Mouse (Mus musculus) intestine, postnatal 0 days (tissue): ENCODE data around the gene Creb3l1. TPM values are rescaled to one million over a fixed set of nuclear protein-coding genes. Genes with fewer than 3 reads are reported as not detected.
A peak's percentile ranks its signal among the peaks of the same experiment; 100 is the strongest.

Experiments used
- ATAC-seq: fragments of 200-750 bp; cut with Nextera tagmentation; 2 replicates; pipeline ENCODE4 v1.8.0; 2017; ENCODE audit warnings: mild to moderate bottlenecking, moderate TSS enrichment, moderate library complexity
- H3K27ac ChIP-seq: fragments of 300-500 bp; sonication (generic); 2 replicates; pipeline ENCODE4 v1.5.1; 2014; ENCODE audit warnings: mild to moderate bottlenecking, low read depth, low read length, moderate library complexity
- H3K27me3 ChIP-seq: fragments of 300-500 bp; sonication (generic); replicated peaks from 2 replicates; pipeline ENCODE4 v1.6.1; 2014; ENCODE audit warnings: low read length, mixed read lengths; ENCODE audit not compliant: control insufficient read depth, insufficient read depth
- H3K36me3 ChIP-seq: fragments of 300-500 bp; sonication (generic); 2 replicates; pipeline ENCODE4 v1.6.1; 2014; ENCODE audit warnings: mild to moderate bottlenecking, moderate library complexity; ENCODE audit not compliant: control insufficient read depth, insufficient read depth
- H3K4me1 ChIP-seq: fragments of 300-500 bp; sonication (generic); replicated peaks from 2 replicates; pipeline ENCODE4 v1.6.1; 2014; ENCODE audit warnings: antibody characterized with exemption, low read length, mixed read lengths; ENCODE audit not compliant: control insufficient read depth, insufficient read depth
- H3K4me2 ChIP-seq: fragments of 300-500 bp; sonication (generic); replicated peaks from 2 replicates; pipeline ENCODE4 v1.6.1; 2014; ENCODE audit warnings: low read depth, mild to moderate bottlenecking, moderate library complexity
- H3K4me3 ChIP-seq: fragments of 300-500 bp; sonication (generic); 2 replicates; pipeline ENCODE4 v1.5.1; 2014; ENCODE audit warnings: low read depth, low read length
- H3K9ac ChIP-seq: fragments of 300-500 bp; sonication (generic); 2 replicates; pipeline ENCODE4 v1.6.1; 2014; ENCODE audit warnings: mild to moderate bottlenecking, low read depth, low read length
- H3K9me3 ChIP-seq: fragments of 300-500 bp; sonication (generic); 2 replicates; pipeline ENCODE4 v1.6.1; 2016; ENCODE audit warnings: mixed run types; ENCODE audit not compliant: control insufficient read depth
- CTCF ChIP-seq: sonication (generic); IDR thresholded peaks from 2 replicates; pipeline ENCODE4 v1.5.1; 2016; ENCODE audit warnings: low read depth, mild to moderate bottlenecking, control low read depth, antibody characterized with exemption, moderate library complexity
- WGBS: fragments of 180-500 bp; shearing (Covaris S2); extraction: QIAGEN DNeasy Blood & Tissue Kit; methylation state at CpG from one replicate; pipeline ENCODE4 v1.1.7; 2014; 5-methylcytosine and 5-hydroxymethylcytosine counted together
- polyA plus RNA-seq: library from polyadenylated mRNA; unstranded; fragments of >200 nt; fragmentation: Nextera tagmentation; extraction: Ambion mirVana; gene quantifications from 2 replicates; pipeline ENCODE4 v1.2.1, GENCODE M21; 2015

Creb3l1 gene
- polyA plus RNA-seq, 1 experiment from 2014 or later, result 8.4 TPM

DNA sequence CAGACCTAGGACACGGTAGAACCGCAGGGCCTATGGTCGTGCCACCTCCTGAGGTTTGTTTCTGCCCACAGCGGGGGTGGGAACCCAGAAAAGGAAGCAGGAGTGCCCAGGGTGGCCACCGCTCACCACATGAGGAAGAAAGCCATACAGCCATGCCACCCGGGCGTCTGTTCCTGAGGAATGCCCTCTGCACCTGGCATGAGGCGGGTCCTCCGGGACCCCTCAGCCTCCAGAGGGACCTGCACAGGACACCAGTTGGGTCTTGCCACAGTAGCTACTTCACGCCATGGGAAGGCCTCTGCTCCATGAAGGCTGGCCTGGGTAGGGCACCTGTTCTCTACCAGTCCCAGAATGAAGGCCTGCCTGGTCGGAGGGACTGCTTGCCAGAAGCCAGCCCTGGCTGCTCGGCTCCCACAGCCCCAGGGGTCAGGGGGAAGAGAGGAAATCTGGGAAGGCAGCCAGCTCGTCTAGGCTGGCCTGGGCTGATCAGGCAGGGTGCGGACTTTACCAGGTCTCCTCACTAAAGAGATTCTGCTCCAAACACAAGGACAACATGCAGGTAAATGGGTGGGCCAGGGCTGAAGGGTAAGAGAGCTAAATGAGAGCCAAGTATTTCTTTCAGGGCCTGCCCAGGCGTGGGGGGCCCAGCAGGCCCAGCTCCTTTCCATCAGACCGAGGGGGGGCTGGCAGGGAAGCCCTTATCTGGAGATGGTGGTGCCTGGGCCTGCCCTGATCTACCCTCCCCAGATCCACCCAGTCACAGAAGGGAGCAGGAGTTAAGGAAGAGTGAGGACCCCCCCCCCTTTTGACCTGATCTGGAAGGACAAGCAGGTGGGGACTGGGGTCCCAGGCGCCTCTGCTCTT lies 74.7 kb downstream of the Creb3l1 start:
- H3K4me1 ChIP-seq, result peaks cover 20% of the 10 kb centered on the region
- no peak for TF ChIP-seq CTCF
- whole genome bisulfite sequencing, result 59% methylated on average over 17 of the region's 17 CpGs
- H3K27ac ChIP-seq, result peak overlapping the region; percentile 55; the same call in 1 of the 2 replicates
- H3K36me3 ChIP-seq, result peaks cover 12% of the 10 kb centered on the region; the same call in 1 of the 2 replicates
- peak overlapping the region; percentile 40; the same call in 1 of the 2 replicates for H3K9ac ChIP-seq
- no peaks in the 10 kb centered on the region for H3K27me3 ChIP-seq
- H3K9me3 ChIP-seq, result no peaks in the 10 kb centered on the region
- ATAC-seq, result 0 out of 2 replicates have a peak, but pooled peaks have one; percentile 5
- no peak overlapping the region for H3K4me3 ChIP-seq
- H3K4me2 ChIP-seq, result peak overlapping the region; percentile 48

DNA sequence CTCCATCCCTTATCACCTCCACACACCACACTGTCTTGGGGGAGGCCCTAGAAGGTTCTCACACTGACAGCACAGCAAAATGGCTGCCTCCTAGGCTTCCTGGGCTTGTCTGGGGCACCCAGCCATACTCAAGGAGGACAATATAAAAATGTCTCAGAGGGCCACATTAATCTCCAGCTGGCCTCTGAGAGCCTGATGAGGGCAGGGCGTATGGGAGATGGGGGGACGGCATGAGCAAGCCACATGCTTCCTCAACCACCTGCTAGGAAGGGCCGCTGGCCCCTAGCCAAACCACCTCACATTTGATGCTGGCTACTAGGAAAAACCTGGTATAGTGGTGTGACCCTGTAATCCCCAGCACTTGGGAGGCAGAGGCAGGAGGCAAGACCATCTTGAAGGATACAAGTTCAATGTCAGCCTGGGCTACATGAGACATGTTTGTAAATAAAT lies 75.5 kb downstream of the Creb3l1 start:
- H3K27ac ChIP-seq, result no peak overlapping the region
- WGBS, result 45% methylated on average over 3 of the region's 3 CpGs
- H3K4me2 ChIP-seq, result peak overlapping the region; percentile 48; the same call in 1 of the 2 replicates
- H3K4me1 ChIP-seq, result peaks cover 20% of the 10 kb centered on the region
- ATAC-seq, result no peak
- no peaks in the 10 kb centered on the region for H3K9me3 ChIP-seq
- no peak for TF ChIP-seq CTCF
- no peak overlapping the region for H3K9ac ChIP-seq
- H3K4me3 ChIP-seq, result no peak overlapping the region
- no peaks in the 10 kb centered on the region for H3K27me3 ChIP-seq
- H3K36me3 ChIP-seq, result peaks cover 15% of the 10 kb centered on the region

DNA sequence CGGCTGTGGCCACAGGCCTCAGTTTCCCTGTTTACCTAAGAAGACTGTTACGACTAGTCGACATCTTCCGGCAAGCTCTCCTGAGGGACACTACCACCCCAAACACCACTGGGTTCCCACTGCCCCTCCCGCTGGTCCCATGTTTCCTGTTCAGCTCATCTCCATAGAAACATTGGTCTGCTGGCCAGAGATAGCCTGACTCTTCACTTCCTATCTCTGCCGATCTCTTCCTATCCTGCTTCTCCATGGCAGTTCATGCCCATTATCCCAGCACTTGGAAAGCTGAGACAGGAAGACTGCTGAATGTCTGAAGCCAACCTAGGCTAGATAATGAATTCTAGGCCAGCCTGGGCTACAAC lies 76.2 kb downstream of the Creb3l1 start:
- no peak for TF ChIP-seq CTCF
- H3K9ac ChIP-seq, result no peak overlapping the region
- no peak for ATAC-seq
- peaks cover 22% of the 10 kb centered on the region for H3K36me3 ChIP-seq
- H3K4me3 ChIP-seq, result no peak overlapping the region
- H3K9me3 ChIP-seq, result no peaks in the 10 kb centered on the region
- peaks cover 20% of the 10 kb centered on the region for H3K4me1 ChIP-seq
- no peaks in the 10 kb centered on the region for H3K27me3 ChIP-seq
- H3K4me2 ChIP-seq, result peak overlapping the region; percentile 35
- 47% methylated on average over 6 of the region's 6 CpGs for WGBS
- H3K27ac ChIP-seq, result peak overlapping the region; percentile 15; the same call in 1 of the 2 replicates

DNA sequence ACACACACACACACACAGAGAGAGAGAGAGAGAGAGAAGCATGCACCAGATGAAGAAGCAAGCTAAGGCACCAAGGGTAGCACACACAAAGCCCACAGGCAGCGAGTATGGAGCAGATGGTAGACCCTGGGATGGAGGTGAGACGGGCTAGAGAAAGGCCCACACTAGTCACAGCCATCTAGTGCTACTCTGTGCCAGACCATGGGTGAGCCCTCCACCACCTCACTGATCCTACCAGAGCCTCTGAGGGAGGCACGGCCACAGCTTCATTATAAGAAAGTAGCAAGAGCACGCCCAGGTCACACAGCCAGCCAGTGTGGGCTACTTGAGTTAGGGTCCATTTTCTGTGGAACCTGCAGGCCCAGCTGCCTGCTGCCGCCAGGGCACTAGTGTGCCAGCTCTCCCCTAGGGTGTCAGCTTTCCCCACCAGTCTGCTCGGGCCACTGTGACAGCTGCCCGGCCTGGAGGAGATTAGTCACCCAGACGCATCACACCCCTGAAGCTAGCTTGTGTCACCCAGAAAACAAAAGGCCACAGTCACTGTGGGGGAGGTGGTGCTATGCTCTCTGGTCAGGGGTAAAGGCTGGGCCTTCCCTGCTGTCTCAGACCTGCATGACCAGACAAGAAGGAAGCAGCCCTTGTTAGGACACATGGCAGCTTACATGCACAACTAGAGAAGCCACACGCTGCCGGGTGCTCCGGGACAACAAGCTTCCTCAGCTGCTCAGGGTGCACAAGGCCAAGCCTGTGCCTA lies 76.7 kb downstream of the Creb3l1 start:
- no peaks in the 10 kb centered on the region for H3K9me3 ChIP-seq
- peaks cover 20% of the 10 kb centered on the region for H3K4me1 ChIP-seq
- H3K4me3 ChIP-seq, result no peak overlapping the region
- peaks cover 25% of the 10 kb centered on the region for H3K36me3 ChIP-seq
- no peaks in the 10 kb centered on the region for H3K27me3 ChIP-seq
- TF ChIP-seq CTCF, result no peak
- H3K9ac ChIP-seq, result no peak overlapping the region
- WGBS, result 39% methylated on average over 11 of the region's 11 CpGs
- H3K4me2 ChIP-seq, result peak overlapping the region; percentile 35
- H3K27ac ChIP-seq, result peak overlapping the region; percentile 15
- ATAC-seq, result peak; percentile 10; the same call in 1 of the 2 replicates

DNA sequence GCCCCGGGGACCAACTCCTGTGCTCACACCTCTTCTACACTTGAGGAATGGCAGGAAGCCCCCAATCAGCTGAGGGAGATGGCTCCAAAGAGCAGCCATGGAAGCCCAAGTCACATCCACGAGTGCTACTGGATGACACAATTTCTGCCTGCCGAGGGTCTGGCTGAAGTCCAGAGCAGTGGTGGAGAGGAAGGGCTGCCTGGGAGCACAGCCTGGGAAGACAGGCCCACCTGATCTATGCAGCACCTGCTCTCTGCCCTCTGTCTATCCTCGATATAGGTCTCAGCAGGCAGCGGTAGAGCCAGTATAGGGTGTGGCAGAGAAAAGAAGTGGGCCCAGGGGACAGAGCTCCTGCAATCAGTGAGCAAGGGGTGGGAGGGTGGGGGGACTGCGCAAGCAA lies 77.5 kb downstream of the Creb3l1 start:
- ATAC-seq, result no peak
- H3K27ac ChIP-seq, result no peak overlapping the region
- 24% methylated on average over 6 of the region's 6 CpGs for WGBS
- no peak overlapping the region for H3K4me2 ChIP-seq
- H3K9me3 ChIP-seq, result no peaks in the 10 kb centered on the region
- H3K27me3 ChIP-seq, result no peaks in the 10 kb centered on the region
- H3K9ac ChIP-seq, result no peak overlapping the region
- no peak for TF ChIP-seq CTCF
- H3K4me1 ChIP-seq, result peaks cover 20% of the 10 kb centered on the region
- no peak overlapping the region for H3K4me3 ChIP-seq
- H3K36me3 ChIP-seq, result peaks cover 33% of the 10 kb centered on the region

DNA sequence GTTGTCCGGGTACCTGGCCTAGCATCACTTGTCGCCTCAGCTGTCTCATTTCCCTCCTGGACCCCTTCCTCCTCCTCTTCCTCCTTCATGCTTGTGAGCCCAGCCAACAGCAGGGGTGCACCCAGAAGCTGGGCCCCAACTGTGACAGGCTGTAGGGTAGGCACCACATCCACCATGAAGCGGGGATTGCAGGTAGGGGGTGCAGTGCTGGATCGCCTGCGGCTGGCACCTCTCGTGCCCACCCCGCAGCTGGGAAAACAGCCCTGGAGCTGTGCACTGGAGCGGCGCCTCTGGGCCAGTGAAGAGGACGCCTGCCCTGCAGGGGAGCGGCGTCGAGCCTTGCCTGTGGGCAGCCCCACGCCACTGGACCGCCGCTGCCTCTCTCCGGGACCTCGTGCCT lies 78.8 kb downstream of the Creb3l1 start, which contains the start of gene Gm9821:
Gene Gm9821 (plus strand): TSS at position 221 of the 400 bp plus-strand sequence.
- WGBS, result 91% methylated on average over 18 of the region's 18 CpGs
- Histone ChIP-seq H3K4me2 (no peak within 1 kb of the TSS), H3K27me3 (no peaks in the 10 kb centered on the region), H3K27ac (no peak within 1 kb of the TSS), H3K4me3 (no peak within 1 kb of the TSS), H3K4me1 (peaks cover 17% of the 10 kb centered on the region), H3K9ac (no peak within 1 kb of the TSS), H3K9me3 (no peaks in the 10 kb centered on the region), H3K36me3 (peaks cover 43% of the 10 kb centered on the region)
- ATAC-seq, result no peak
- no peak for TF ChIP-seq CTCF
